Mouse (Mus musculus) kidney, embryonic 15.5 days (tissue): ENCODE data around the gene Dnmt1. TPM values are rescaled to one million over a fixed set of nuclear protein-coding genes. Genes with fewer than 3 reads are reported as not detected.

Experiments
- ATAC-seq: fragments of 200-750 bp; cut with Nextera tagmentation; replicated peaks from 2 replicates; pipeline ENCODE4 v1.8.0; 2017; ENCODE audit warnings: moderate TSS enrichment; ENCODE audit not compliant: low FRiP score
- H3K27ac ChIP-seq: fragments of 300-500 bp; sonication (generic); 2 replicates; pipeline ENCODE4 v1.5.1; 2015; ENCODE audit warnings: mild to moderate bottlenecking, inconsistent platforms
- H3K27me3 ChIP-seq: fragments of 300-500 bp; sonication (generic); 2 replicates; pipeline ENCODE4 v1.6.1; 2015; ENCODE audit warnings: inconsistent platforms
- H3K36me3 ChIP-seq: fragments of 300-500 bp; sonication (generic); 2 replicates; pipeline ENCODE4 v1.6.1; 2015; ENCODE audit warnings: inconsistent platforms
- H3K4me1 ChIP-seq: fragments of 300-500 bp; sonication (generic); 2 replicates; pipeline ENCODE4 v1.6.1; 2015; ENCODE audit warnings: inconsistent platforms
- H3K4me2 ChIP-seq: fragments of 300-500 bp; sonication (generic); 2 replicates; pipeline ENCODE4 v1.6.1; 2015; ENCODE audit warnings: moderate library complexity, mild to moderate bottlenecking, inconsistent platforms
- H3K4me3 ChIP-seq: fragments of 300-500 bp; sonication (generic); replicated peaks from 2 replicates; pipeline ENCODE4 v1.5.1; 2015; ENCODE audit warnings: mild to moderate bottlenecking, inconsistent platforms
- H3K9ac ChIP-seq: fragments of 300-500 bp; sonication (generic); 2 replicates; pipeline ENCODE4 v1.6.1; 2015; ENCODE audit warnings: mild to moderate bottlenecking, inconsistent platforms
- H3K9me3 ChIP-seq: fragments of 300-500 bp; sonication (generic); replicated peaks from 2 replicates; pipeline ENCODE4 v1.6.1; 2016; ENCODE audit warnings: inconsistent platforms
- WGBS: fragments of 180-500 bp; shearing (Covaris S2); methylation state at CpG from one replicate; pipeline ENCODE4 v1.1.7; 2015; ENCODE audit warnings: mixed read lengths; 5-methylcytosine and 5-hydroxymethylcytosine counted together
- microRNA-seq: library from miRNA; unstranded; fragments of <30 nt; microRNA quantifications from one replicate; pipeline ENCODE4, GENCODE M21; 2016
- polyA plus RNA-seq: library from polyadenylated mRNA; unstranded; fragments of >200 nt; fragmentation: Nextera tagmentation; extraction: Ambion mirVana; gene quantifications from 2 replicates; pipeline ENCODE4 v1.2.1, GENCODE M21; 2015

The Dnmt1 gene
- polyA plus RNA-seq, 1 experiment from 2014 or later, result 108 TPM

DNA sequence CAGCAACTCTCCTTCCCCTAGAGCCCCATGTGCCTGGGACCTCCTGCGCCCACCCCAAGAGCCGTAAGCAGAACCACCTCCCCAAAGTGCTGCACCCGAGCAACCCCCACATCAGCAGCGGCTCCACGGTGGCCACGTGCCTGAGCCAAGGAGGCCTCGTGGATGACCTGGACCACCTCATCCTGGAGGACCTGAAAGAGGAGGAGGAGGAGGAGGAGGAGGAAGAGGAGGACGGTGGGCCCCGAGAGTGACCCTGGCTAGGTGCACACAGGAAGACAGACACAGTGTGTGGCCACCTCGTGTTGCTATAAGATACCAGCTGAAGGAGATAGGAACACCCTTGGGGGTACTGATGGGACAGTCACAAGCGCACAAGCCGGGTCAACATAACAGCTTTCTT lies 86.2 kb downstream of the Dnmt1 start:
- Histone ChIP-seq H3K27me3 (peaks cover 21% of the 10 kb centered on the region), H3K36me3 (no peaks in the 10 kb centered on the region), H3K4me1 (peaks cover 14% of the 10 kb centered on the region), H3K9me3 (no peaks in the 10 kb centered on the region), H3K27ac (no peak overlapping the region), H3K4me2 (no peak overlapping the region), H3K9ac (no peak overlapping the region), H3K4me3 (no peak overlapping the region)
- 87% methylated on average over 12 of the region's 12 CpGs for whole genome bisulfite sequencing
- ATAC-seq, result no peak

- peaks cover 24% of the 10 kb centered on the region for H3K27me3 ChIP-seq
- no peak overlapping the region for H3K4me3 ChIP-seq
- H3K4me1 ChIP-seq, result peaks cover 16% of the 10 kb centered on the region
- H3K9ac ChIP-seq, result no peak overlapping the region
- H3K9me3 ChIP-seq, result no peaks in the 10 kb centered on the region
- no peak overlapping the region for H3K4me2 ChIP-seq
- H3K36me3 ChIP-seq, result no peaks in the 10 kb centered on the region
- WGBS, result 86% methylated on average over 10 of the region's 10 CpGs
- no peak for ATAC-seq
- H3K27ac ChIP-seq, result no peak overlapping the region
Measured at GRCm38 (mm10) chr9:20872991-20873390, 86.7 kb downstream of the Dnmt1 start.

DNA sequence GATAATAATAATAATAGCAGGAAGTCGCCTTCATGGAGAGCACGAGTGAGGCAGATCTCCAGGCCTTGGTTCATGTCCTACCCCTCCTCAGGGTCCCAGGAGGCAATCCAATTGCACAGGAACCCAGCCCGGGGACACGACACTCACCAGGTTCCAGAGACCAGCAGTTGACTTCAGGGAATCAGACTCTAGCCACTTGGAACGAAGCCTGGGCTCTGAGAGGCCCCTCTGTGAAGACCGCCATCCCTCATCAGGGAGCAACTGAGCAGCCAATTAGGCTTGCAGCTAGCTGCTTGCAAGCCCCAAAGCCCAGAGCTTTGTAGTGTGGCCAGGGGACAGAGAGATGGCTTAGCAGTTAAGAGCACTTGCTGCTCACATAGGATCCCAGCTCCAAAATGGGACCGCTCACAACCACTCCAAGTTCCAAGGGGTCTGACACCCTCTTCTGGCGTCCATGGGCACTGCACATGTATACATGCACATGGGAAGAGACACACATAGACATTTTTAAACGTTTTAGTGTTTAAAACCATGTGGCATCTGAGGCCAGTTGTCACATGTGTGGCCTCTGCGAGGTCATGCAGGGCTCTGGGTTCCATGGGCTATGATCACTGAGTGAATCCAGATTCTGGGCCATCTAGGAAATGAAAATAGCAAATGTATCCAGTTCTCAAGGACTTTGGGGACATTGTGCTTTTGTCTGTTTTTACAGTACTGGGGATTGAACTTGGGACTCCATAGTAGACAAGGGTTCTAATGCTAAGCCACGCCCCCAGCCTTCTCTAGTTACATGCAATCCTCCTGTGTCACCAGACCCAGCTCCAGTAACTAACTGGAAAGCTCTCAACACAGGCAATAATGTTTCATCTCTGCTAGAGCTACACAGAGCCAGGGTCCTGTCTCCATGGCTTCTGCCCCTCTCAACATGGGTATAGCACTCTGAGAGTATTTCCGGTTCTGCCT lies 89.2 kb downstream of the Dnmt1 start:
- no peaks in the 10 kb centered on the region for H3K36me3 ChIP-seq
- no peak overlapping the region for H3K9ac ChIP-seq
- H3K4me2 ChIP-seq, result no peak overlapping the region
- H3K27ac ChIP-seq, result no peak overlapping the region
- H3K27me3 ChIP-seq, result peaks cover 38% of the 10 kb centered on the region
- ATAC-seq, result no peak
- H3K4me3 ChIP-seq, result no peak overlapping the region
- 79% methylated on average over 12 of the region's 12 CpGs for WGBS
- H3K4me1 ChIP-seq, result peaks cover 12% of the 10 kb centered on the region
- H3K9me3 ChIP-seq, result no peaks in the 10 kb centered on the region

- Histone ChIP-seq H3K36me3 (no peaks in the 10 kb centered on the region), H3K4me1 (peaks cover 12% of the 10 kb centered on the region), H3K27me3 (peaks cover 38% of the 10 kb centered on the region), H3K9me3 (no peaks in the 10 kb centered on the region), H3K9ac (peak overlapping the region; percentile 53), H3K4me3 (peak overlapping the region; percentile 62), H3K27ac (no peak overlapping the region), H3K4me2 (peak overlapping the region; percentile 84)
- 3% methylated on average over 19 of the region's 19 CpGs for WGBS
- ATAC-seq, result peak; percentile 30; the same call in 1 of the 2 replicates
Measured at GRCm38 (mm10) chr9:20869246-20869645, 90.4 kb downstream of the Dnmt1 start.

DNA sequence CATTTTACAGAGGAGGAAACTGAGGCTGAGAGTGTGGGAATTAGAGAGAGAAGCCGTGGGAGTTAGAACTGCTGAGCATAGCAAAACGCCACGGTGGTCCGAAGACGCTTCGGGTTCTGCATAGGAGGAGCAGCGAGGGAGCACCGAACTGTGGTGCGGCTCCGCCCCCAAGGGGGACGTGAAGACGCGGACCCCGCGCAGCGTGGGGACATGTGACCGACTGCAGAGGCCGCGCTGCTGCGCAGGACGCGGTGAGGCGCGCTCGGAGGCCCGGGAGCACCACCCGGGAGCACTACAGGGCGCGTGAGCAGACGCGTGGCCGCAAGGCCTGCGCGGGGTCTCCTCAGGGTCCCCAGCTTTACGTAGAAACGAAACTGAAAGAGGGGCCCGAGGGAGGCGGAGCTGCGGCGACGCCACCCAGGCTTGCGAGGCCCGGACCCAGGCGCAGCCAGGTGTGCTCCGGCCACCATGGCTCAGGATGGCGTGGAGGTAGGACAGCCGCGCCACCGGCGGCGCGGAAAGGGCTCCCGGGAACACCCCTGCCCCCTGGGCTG lies 91.2 kb downstream of the Dnmt1 start, which contains the start of gene A230050P20Rik:
TSS of gene A230050P20Rik (plus strand) at position 195 of the 554 bp plus-strand sequence.
- no peaks in the 10 kb centered on the region for H3K36me3 ChIP-seq
- peak; percentile 55 for ATAC-seq
- peak within 1 kb of the TSS; percentile 84 for H3K4me2 ChIP-seq
- H3K27me3 ChIP-seq, result peaks cover 38% of the 10 kb centered on the region
- peak within 1 kb of the TSS; percentile 53 for H3K9ac ChIP-seq
- 7% methylated on average over 53 of the region's 53 CpGs for WGBS
- H3K9me3 ChIP-seq, result no peaks in the 10 kb centered on the region
- H3K27ac ChIP-seq, result no peak within 1 kb of the TSS
- H3K4me3 ChIP-seq, result peak within 1 kb of the TSS; percentile 62
- H3K4me1 ChIP-seq, result peaks cover 12% of the 10 kb centered on the region

DNA sequence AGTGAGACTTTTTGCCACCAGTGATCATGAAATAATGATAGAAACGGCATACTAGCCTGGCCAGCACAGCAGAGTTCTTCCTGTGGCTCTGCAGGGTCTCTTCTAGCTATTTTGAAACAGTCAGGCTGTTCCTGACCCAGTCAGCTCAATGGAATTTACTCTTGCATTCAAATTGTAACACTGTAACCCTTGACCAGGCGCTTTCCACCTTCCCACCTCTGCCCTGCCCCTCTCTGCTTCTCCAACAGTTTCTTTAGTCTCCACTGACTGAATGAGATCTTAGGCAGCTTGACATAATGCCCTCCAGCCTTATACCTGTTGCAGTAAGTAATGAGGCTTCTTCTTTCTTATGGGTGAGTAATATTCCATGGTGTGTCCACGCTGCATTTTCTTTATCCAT lies 92.8 kb downstream of the Dnmt1 start:
- H3K27ac ChIP-seq, result no peak overlapping the region
- H3K4me2 ChIP-seq, result no peak overlapping the region
- no peak for ATAC-seq
- no peaks in the 10 kb centered on the region for H3K9me3 ChIP-seq
- peaks cover 12% of the 10 kb centered on the region for H3K4me1 ChIP-seq
- no peak overlapping the region for H3K9ac ChIP-seq
- peaks cover 38% of the 10 kb centered on the region for H3K27me3 ChIP-seq
- H3K4me3 ChIP-seq, result no peak overlapping the region
- no peaks in the 10 kb centered on the region for H3K36me3 ChIP-seq
- 56% methylated on average over 3 of the region's 3 CpGs for WGBS

DNA sequence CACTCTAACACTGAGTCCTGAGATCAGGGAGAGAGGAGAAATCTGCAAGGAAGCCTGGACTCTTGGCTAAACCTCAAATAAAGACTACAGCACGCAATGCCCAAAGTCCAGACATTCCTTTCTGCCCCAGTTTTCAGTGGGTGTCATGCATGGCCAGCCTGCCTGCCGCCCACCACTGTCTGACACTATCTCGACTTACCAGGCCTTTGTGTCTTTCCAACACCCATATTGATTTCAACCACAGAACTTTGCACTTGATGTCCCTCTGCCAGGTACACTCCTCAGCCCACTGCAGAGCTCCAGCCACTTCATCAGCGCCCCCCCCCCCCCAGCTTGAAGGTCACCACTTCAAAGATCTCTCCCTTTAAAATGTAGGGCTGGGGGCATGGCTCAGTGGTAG lies 97.5 kb downstream of the Dnmt1 start:
- no peak overlapping the region for H3K9ac ChIP-seq
- no peak for ATAC-seq
- 43% methylated on average over 4 of the region's 4 CpGs for WGBS

GRCm38 (mm10) chr9:20861821-20862220 lies 97.9 kb downstream of the Dnmt1 start:
- Histone ChIP-seq H3K4me1 (no peaks in the 10 kb centered on the region), H3K4me3 (no peak overlapping the region), H3K9ac (no peak overlapping the region), H3K4me2 (no peak overlapping the region), H3K27me3 (0 out of 2 replicates have a peak, but pooled peaks cover 3% of the 10 kb centered on the region), H3K27ac (no peak overlapping the region), H3K9me3 (no peaks in the 10 kb centered on the region), H3K36me3 (no peaks in the 10 kb centered on the region)
- WGBS, result 9% methylated on average over 4 of the region's 4 CpGs
- ATAC-seq, result no peak

More for the DNA sequence above, 97.5 kb downstream of the Dnmt1 start:
- Histone ChIP-seq H3K36me3 (no peaks in the 10 kb centered on the region), H3K9me3 (no peaks in the 10 kb centered on the region), H3K27me3 (peaks cover 7% of the 10 kb centered on the region), H3K4me2 (no peak overlapping the region), H3K27ac (no peak overlapping the region), H3K4me3 (no peak overlapping the region), H3K4me1 (no peaks in the 10 kb centered on the region)

GRCm38 (mm10) chr9:20859926-20860325 lies 99.8 kb downstream of the Dnmt1 start:
- H3K9ac ChIP-seq, result no peak overlapping the region
- H3K4me2 ChIP-seq, result no peak overlapping the region
- no peaks in the 10 kb centered on the region for H3K27me3 ChIP-seq
- no peak overlapping the region for H3K4me3 ChIP-seq
- no peaks in the 10 kb centered on the region for H3K4me1 ChIP-seq
- H3K9me3 ChIP-seq, result no peaks in the 10 kb centered on the region
- H3K27ac ChIP-seq, result no peak overlapping the region
- WGBS, result 43% methylated on average over 6 of the region's 6 CpGs
- no peaks in the 10 kb centered on the region for H3K36me3 ChIP-seq
- no peak for ATAC-seq

Small RNAs within 50 kb of the gene (microRNA-seq; reads per million reads assigned to microRNA genes)
- gene Mir7081, result not detected

Other genes with a start within 250 kb of the Dnmt1 start
- gene Olfm2, start 213.5 kb downstream of the Dnmt1 start, polyA plus RNA-seq, result 4.7 and 7.1 TPM in 2 replicates
- gene Col5a3, start 144.8 kb downstream of the Dnmt1 start, polyA plus RNA-seq, result 2.5 and 4.4 TPM in 2 replicates
- not detected in 2 replicates for gene Rdh8, start 141.4 kb downstream of the Dnmt1 start, polyA plus RNA-seq
- 15.2 and 16.1 TPM in 2 replicates for gene A230050P20Rik, start 91.2 kb downstream of the Dnmt1 start, polyA plus RNA-seq
- gene Angptl6, start 80.2 kb downstream of the Dnmt1 start, polyA plus RNA-seq, result 2.5 and 2.8 TPM in 2 replicates
- 84.2 and 93.7 TPM in 2 replicates for gene Ppan, start 71.7 kb downstream of the Dnmt1 start, polyA plus RNA-seq
- gene Eif3g, start 61.3 kb downstream of the Dnmt1 start, polyA plus RNA-seq, result 319 and 321 TPM in 2 replicates
- 29.8 and 32.7 TPM in 2 replicates for gene S1pr2, start 16.9 kb upstream of the Dnmt1 start, polyA plus RNA-seq
- 140 and 143 TPM in 2 replicates for gene Mrpl4, start 42.9 kb upstream of the Dnmt1 start, polyA plus RNA-seq
- gene Icam1, start 56.1 kb upstream of the Dnmt1 start, polyA plus RNA-seq, result 10.8 and 13.7 TPM in 2 replicates
- gene Icam4, start 69.5 kb upstream of the Dnmt1 start, polyA plus RNA-seq, result 2.0 and 2.7 TPM in 2 replicates
- 0.18 and 0.38 TPM in 2 replicates for gene Icam5, start 72.2 kb upstream of the Dnmt1 start, polyA plus RNA-seq
- gene Zglp1, start 107.2 kb upstream of the Dnmt1 start, polyA plus RNA-seq, result 1.6 and 1.8 TPM in 2 replicates
- 0.45 and 0.86 TPM in 2 replicates for gene Gm49373, start 113.2 kb upstream of the Dnmt1 start, polyA plus RNA-seq
- 53.9 and 61.0 TPM in 2 replicates for gene Fdx1l, start 113.7 kb upstream of the Dnmt1 start, polyA plus RNA-seq
- gene Gm38431, start 132.1 kb upstream of the Dnmt1 start, polyA plus RNA-seq, result 2.2 and 3.0 TPM in 2 replicates
- gene Raver1, start 132.1 kb upstream of the Dnmt1 start, polyA plus RNA-seq, result 67.9 and 76.3 TPM in 2 replicates
- gene Tyk2, start 171.4 kb upstream of the Dnmt1 start, polyA plus RNA-seq, result 12.7 and 15.5 TPM in 2 replicates
- 332 and 351 TPM in 2 replicates for gene Cdc37, start 190.1 kb upstream of the Dnmt1 start, polyA plus RNA-seq
- 12.6 and 12.7 TPM in 2 replicates for gene Pde4a, start 205.8 kb upstream of the Dnmt1 start, polyA plus RNA-seq